Mouse (Mus musculus): ENCODE measurements around the gene Epas1.

DNA sequence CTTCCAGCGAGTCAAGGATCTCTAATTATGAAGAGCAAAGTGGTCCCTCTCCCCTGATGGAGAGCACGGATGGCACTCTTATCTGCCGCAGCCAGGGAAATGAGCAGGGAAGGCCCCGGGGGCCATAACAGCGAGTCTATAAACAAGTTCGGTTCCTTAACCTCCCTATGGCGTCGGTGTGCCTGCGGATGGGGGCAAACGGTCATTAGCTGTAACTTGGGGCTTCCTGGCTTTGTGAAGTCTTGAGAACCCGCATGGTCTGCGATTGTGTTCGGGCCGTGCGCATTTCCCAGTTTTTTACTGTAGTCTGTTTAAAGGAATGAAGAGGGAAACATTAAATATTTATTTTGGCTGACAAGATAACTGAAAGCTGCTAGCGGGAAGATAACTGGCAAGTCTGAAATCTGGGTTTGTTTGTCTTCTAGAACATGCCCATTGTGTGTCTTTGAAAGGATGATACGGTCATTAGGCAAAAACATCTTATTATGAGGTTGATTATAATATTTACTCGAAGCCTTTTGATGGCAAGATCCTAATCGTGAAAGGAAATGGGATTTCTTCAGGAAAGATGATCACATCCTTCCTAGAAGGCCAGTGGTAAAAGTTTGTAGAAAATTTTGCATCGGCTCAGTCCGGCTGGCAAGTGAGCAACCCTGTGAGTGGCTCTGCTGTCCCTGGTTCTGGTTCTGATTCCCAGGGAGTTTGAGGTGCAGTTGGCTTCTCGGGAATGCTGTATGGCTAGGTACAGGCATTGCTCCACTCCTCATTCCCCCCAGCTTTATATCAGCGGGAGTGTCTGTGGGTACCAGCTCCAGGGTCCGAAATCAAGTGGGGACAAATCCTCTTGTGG, 61.7 kb downstream of the Epas1 start:
- TF ChIP-seq E2F4 (IDR thresholded peaks at IDR 0.05; ENCODE audit: borderline replicate concordance, low read depth, low read length) (no peak), CTCF (IDR thresholded peaks at IDR 0.05 in 2 of 3, conservative IDR thresholded peaks at IDR 0.05 in 1 of 3; ENCODE audit: control insufficient read depth in 1 of 3, insufficient read depth in 1 of 3, low read depth in 2 of 3, low read length in 3 of 3, poor library complexity in 1 of 3, severe bottlenecking in 1 of 3) (no peak), ZC3H11A (IDR thresholded peaks at IDR 0.05; ENCODE audit: low read depth, low read length) (no peak), ETS1 (IDR thresholded peaks at IDR 0.05; ENCODE audit: low read depth, low read length) (no peak), TAL1 (IDR thresholded peaks at IDR 0.05; ENCODE audit: low read length) (no peak), POLR2AphosphoS5 (IDR thresholded peaks at IDR 0.05; ENCODE audit: borderline replicate concordance, low read depth, low read length) (no peak), UBTF (IDR thresholded peaks at IDR 0.05; ENCODE audit: borderline replicate concordance, insufficient read depth, low read depth, low read length) (no peak), JUND (IDR thresholded peaks at IDR 0.05; ENCODE audit: low read depth, low read length) (no peak), GABPA (IDR thresholded peaks at IDR 0.05; ENCODE audit: low read depth, low read length) (no peak), POLR2A (IDR thresholded peaks at IDR 0.05; ENCODE audit: control insufficient read depth in 1 of 2, insufficient read depth in 1 of 2, low read depth in 1 of 2, low read length in 2 of 2, poor library complexity in 1 of 2) (no peak), RAD21 (IDR thresholded peaks at IDR 0.05; ENCODE audit: low read depth, low read length) (no peak), ZMIZ1 (IDR thresholded peaks at IDR 0.05; ENCODE audit: low read depth, low read length) (no peak), TBP (IDR thresholded peaks at IDR 0.05; ENCODE audit: low read depth, low read length) (no peak), CHD2 (IDR thresholded peaks at IDR 0.05; ENCODE audit: low read length) (no peak)
